Mouse (Mus musculus): ENCODE data around the gene Vgf. TPM values are rescaled to one million over a fixed set of nuclear protein-coding genes. Genes with fewer than 3 reads are reported as not detected.

Vgf gene
- total RNA-seq, 2 experiments from 2014 or later, result not detected

GRCm38 (mm10) chr5:137030416-137030810 is 4.2 kb downstream of the Vgf start:
- no peak for DNase-seq

GRCm38 (mm10) chr5:137031076-137032032 is 5.2 kb downstream of the Vgf start:
- DNase-seq, result peak; percentile 65

DNA sequence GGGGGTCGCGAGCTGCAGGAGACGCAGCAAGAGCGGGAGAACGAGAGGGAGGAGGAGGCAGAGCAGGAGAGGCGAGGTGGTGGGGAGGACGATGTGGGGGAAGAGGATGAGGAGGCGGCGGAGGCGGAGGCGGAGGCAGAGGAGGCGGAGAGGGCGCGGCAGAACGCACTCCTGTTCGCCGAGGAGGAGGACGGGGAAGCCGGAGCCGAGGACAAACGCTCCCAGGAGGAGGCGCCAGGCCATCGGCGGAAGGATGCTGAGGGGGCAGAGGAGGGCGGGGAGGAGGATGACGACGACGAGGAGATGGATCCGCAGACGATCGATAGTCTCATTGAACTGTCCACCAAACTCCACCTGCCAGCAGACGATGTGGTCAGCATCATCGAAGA is 5.8 kb downstream of the Vgf start:
- peak; percentile 29 for DNase-seq

DNA sequence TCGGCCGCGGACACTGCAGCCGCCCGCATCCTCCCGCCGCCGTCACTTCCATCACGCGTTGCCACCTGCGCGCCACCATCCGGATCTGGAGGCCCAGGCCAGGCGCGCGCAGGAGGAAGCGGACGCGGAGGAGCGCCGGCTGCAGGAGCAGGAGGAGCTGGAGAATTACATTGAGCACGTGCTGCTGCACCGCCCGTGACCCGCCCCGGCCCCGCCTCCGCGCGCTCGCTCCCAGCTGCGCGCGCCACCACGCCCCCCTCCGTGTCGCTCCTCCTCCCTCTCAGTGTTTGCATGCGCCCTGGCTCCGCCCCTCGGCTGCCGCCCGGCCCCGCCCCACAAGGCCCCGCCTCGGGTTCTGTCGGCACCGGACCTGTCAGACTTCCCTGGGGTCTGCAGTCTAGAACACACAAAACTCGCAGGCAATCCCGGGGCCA is 6.5 kb downstream of the Vgf start:
- peak; percentile 92 for DNase-seq

- no peak for DNase-seq
Measured at GRCm38 (mm10) chr5:137036211-137036610, 10.0 kb downstream of the Vgf start.

DNA sequence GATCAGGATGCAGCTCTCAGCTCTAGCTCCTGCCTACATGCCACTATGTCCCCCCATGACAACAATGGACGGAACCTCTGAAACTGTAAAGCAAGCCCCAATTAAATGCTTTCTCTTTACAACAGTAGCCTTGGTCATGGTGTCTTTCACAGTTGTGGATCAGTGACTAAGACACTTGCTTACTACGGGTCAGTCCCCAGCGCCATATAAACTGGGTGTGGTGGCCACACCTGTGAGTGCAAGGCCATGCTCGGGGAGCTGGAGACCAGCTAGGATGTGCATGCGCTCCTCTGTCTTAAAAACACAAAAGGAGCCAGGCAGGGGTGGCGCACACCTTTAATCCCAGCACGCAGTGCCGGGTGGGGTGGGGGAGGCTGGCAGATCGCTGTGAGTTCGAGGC is 13.3 kb downstream of the Vgf start:
- DNase-seq, result no peak

- no peak for DNase-seq
Measured at GRCm38 (mm10) chr5:137041442-137041841, 15.2 kb downstream of the Vgf start.

GRCm38 (mm10) chr5:137043997-137044396 is 17.8 kb downstream of the Vgf start:
- no peak for DNase-seq

DNA sequence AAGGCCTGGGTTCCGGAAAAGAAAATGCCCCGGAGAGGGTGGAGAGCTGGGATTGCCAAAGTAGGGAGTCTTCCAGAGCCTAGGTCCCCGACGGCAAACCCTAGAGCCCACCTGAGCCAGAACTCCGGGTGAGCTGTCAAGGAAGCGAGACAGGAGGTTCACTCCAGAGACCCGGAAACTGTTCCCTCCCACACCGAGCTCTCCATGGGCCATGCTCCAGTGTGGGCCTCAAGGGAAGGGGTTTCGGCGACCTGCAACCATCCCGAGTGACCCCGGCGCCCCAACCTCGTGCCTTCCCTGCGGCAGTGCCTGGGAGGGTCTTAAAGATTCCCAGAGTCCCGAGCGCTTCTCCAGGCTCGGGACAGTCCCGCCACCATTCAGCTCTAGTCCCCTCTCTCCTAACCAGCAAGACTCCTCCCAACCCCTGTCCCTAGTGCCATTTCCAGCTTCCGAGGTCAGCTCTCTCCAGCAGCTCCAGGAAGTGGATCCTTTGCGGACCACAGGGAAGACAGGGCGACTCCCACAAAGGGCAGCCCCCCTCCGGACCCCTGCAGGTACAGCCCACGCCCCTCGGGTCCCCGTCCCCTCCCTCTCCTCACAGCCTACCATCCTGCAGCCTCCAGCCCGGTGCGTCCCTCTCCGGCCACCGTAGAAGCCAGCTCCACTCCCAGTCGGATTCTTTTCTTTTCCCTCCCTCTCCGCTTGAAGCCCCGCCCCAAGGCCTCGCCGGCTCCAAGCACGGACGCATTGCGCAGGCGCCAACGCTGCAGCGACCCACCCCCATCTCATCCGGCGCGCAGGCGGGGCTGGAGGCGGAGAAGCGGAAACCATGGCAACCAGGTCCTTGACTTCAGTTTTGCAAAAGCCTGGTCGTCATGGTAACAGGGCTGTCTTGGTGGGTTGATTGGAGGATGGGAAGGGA is 19.5 kb downstream of the Vgf start, which contains the start of gene Ap1s1:
Gene Ap1s1, minus strand, starts transcription at position 734 of the 922 bp plus-strand sequence.
- DNase-seq, result peak; percentile 99

DNA sequence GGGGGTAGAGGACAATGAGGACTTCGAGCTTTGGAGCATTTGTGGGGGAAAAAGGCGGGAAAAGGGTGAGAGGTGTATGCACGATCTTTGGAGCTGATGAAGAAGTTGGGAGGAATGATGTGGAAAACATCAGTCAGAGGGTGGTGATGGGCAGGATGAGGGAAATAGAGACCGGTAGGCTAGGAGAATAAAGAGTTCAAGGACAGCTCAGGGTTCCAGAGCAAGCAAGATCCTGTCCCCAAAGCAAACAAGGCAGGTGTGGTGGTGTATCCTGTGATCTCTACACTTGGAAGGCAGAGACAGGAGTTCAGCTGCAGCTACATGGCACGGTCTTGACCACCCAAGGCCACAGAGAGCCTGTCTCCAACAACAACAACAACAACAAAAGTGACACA is 20.1 kb downstream of the Vgf start:
- no peak for DNase-seq

GRCm38 (mm10) chr5:137046991-137047390 is 20.8 kb downstream of the Vgf start:
- no peak for DNase-seq

DNA sequence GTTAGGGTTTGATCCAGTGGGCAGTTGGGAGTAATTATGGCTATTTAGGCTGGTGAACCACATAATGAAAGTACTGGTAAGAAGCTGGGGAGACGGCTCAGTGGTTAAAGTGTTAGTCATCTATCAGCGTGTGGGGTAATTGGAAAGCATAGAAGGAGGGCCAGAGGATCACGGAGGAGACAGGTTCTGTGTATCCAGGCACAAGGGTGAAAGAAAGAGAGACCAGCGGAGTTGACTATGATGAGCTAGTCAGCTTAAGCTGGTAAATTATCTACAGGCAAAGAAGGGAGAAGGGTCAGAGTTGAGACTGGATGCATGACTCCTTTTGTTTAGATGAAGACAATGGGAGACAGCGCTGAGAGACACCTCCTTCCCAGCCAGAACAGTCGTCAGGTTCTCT is 24.9 kb downstream of the Vgf start:
- no peak for DNase-seq

DNA sequence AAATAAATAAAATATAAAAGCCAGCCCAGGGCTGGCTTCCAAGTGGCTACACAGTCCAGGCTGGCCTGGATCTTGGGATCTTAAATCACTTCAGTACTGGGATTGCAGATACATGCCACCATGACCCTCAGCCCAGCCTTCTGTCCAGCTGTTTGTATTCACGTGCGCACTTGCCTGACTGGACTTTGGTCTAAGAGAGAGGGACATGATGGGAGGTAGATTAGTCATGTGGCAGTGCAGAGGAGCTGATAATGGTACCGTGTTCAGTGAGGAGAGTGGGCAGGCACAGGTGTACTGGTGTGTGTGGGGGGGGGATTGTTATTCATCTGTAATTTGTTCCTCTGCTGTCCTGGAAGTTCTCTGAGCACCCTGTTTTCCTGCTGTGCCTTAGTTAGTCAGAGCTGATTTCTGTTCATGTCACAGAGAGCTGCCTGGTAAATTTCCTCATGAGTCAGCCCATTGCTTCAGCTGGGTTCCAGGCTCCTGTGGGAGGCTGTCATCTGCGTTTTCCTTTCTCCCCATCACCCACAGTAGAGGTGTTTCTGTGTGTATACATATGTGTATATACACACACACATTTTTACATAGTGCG is 25.8 kb downstream of the Vgf start:
- no peak for DNase-seq

DNA sequence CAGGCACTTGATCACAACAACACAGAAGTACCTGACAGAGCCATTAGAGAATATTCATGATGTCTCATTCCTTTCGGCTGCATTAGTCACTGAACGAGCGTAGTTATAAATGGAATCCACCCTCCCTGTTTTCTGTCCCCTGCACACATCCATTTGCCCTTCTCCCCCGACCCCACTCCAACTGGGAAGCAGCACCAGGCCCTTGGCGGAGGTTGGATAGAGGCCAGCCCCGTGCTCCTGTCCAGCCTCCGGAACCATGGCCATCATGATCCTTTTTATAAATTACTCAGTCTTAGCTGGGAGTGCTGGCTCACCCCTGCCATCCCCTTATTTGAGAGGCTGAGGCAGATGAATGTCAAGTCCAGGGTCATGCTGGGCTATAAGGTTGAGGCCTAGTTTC is 28.1 kb downstream of the Vgf start:
- no peak for DNase-seq

DNA sequence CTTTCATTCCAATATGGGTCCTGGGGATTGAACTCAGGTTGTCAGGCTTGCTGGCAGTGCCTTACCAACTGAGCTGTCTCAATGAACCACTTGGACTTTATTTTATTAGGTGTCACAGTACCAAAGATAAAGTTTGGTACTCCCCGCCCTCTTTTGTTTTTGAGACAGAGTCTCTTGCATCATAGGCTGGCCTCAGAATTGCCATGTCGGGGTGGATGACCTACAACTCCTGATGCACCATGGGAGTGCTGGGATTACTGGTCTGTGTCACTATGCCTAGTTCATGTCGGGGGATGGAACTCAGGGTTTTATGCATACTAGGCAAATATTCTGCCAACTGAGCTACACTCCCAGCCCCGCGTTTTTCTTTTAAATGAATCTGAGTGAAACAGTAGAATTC is 28.7 kb downstream of the Vgf start:
- DNase-seq, result no peak

GRCm38 (mm10) chr5:137061809-137062481 is 35.8 kb downstream of the Vgf start:
- DNase-seq, result peak; percentile 82

GRCm38 (mm10) chr5:137062601-137063000 is 36.4 kb downstream of the Vgf start:
- DNase-seq, result no peak

GRCm38 (mm10) chr5:137065454-137065853 is 39.3 kb downstream of the Vgf start:
- no peak for DNase-seq

GRCm38 (mm10) chr5:137065923-137066322 is 39.7 kb downstream of the Vgf start:
- DNase-seq, result no peak

DNA sequence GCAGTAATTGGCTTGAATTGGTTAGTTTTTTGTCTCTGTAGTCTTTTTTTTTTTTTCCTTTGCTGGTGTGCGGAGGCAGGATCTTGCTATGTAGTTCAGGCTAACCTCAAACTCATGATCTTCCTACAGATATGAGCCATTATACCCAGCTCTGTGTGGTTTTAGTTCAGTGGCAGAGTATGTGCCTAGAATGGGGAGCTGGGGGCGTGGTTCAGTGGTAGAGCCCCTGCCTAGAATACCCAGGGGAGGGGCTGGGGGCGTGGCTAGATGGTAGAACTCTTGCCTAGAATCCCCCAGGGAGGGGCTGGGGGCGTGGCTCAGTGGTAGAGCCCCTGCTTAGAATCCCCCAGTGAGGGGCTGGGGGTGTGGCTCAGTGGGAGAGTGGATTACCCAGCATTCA is 42.5 kb downstream of the Vgf start:
- no peak for DNase-seq

DNA sequence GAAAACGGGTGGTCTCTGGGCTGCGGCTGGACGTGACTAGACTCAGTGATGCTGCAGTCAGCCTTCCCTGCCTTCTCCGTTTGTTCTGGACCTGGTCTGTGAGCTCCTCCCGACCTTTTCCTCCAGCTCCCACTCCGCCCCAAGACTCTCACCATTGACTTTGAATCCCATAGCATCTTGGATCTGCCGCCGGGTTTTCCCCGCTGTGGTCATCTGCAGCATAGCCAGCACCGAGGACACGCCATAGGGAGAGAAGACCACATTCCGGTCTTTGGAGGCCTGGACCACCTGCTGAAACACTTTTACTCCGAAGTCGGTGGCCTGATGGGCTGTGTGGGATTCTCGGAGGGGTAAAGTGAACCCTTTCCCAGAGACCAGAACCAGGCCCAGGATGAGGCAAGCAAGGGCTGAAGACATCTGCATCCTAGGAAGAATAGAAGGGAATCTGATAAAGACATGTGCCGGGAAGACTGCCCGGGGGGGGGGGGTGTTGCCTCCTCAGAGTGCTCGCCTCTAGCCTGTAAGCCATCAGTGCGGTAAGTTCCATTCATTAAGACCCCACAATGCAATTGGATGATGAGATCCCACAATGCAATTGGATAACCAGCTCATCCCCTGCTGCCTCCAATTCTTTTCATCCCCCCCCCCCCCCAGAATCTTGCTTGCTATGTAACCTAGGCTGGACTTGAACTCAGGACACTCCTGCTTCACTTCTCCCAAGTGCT is 44.9 kb downstream of the Vgf start:
- DNase-seq, result no peak

Data from heart, postnatal 4 days (tissue).